Mouse (Mus musculus) B cell, adult (primary cell): ENCODE results near the gene Dennd4c. TPM values are rescaled to one million over a fixed set of nuclear protein-coding genes. Genes with fewer than 3 reads are reported as not detected.

Experiments
- total RNA-seq: library from RNA; stranded (reverse); gene quantifications from 4 replicates; pipeline ENCODE4 v1.2.4, GENCODE M21; 2023; ENCODE audit not compliant: inconsistent age

The Dennd4c gene
- 15.2 to 20.4 TPM (median 17.1 TPM) in 4 replicates for total RNA-seq

DNA sequence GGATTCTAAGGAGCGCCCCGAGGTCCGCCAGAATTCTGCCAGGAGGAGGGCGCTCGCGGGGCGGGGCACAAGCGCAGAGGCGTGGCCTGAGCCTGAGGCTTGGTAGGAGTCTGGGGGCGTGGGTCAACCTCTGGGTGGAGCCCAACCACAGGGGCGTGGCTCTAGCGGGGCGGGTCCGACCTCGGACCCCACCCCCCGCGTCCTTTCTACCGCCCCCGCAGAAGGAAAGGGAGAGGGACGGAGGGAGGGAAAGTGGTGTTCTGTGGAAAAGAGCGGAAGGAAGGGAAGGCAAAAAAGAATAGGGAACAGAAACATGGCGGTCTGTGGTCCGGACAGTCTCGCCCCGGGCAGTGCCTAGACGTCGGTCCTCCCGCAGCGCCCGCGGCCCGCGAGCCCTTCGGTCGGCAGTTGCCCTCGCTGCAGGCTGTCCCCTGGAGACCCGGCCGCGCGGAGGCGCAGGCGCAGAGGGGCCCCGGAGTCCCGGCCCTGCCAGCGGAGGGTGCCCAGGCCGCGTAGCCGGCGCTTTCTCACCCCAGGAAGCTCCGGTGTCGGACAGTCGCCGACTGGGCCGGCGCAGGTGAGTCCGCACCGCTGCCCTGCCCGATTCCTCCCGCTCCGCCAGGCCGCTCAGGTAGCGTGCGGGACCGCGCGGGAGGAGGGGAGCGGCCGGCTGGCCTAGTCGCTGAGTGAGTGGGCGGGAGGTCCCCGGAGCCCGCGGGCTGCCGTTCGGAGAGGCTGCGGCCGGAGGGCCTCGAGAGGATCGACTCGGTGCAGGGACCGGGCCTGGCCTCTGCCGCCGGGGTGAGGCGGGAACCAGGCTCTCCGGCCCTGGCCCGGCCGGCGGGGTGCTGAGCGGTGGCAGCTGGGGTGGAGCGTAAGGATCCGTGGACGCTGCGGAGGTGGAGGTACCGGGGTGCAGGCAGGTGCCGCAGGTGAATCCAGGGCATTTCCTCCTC lies at the start of gene Dennd4c:
Gene Dennd4c (plus strand): TSS at position 220 of the 956 bp plus-strand sequence.

DNA sequence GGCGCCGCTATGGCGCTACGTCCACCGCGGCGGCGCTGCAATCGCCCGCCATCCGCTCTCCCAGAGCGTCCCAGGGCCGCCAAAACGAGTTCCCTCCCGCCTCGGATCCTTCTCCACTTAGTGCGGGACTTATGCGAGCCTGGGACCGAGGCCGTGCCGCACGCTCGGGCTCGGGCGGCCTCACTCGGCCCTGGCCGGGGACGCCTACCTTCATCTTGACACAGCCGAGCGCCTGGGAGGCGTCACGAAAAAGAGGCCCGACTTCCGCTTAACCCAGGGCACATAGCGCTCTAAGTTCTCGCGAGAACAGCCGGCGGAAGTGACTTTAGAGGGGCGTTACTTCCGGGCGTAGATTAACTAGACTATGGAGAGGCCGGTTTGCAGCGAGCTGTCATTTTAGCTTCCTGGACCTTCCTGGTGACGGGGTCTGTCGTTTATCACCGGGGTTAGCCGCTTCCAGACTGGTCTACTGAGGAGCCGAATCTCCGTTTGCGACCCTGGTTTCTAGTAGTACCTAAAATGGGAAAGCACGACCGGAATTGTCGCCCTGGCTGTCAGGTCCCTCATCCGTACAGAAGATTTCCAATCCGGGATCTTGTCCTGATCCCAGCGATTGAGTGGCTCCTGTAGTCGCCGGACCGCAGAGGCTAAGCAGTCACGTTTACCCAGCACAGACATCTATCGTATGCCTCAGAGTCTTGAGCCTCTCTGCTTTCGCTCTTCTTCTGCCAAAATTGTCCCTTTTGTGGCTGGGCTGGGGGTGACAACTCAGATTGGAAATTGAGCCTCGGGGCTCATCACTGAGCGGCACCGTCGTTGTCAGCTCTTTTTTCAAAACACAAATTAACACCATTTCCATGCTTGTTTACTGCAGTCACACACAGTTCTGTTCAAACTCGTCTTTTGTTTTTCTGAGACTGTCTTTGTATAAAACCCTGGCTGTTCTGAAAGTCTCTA lies 109.0 kb downstream of the Dennd4c start, which contains the start of gene Rps6:
Gene Rps6 (minus strand): TSS at position 300 of the 957 bp plus-strand sequence.

DNA sequence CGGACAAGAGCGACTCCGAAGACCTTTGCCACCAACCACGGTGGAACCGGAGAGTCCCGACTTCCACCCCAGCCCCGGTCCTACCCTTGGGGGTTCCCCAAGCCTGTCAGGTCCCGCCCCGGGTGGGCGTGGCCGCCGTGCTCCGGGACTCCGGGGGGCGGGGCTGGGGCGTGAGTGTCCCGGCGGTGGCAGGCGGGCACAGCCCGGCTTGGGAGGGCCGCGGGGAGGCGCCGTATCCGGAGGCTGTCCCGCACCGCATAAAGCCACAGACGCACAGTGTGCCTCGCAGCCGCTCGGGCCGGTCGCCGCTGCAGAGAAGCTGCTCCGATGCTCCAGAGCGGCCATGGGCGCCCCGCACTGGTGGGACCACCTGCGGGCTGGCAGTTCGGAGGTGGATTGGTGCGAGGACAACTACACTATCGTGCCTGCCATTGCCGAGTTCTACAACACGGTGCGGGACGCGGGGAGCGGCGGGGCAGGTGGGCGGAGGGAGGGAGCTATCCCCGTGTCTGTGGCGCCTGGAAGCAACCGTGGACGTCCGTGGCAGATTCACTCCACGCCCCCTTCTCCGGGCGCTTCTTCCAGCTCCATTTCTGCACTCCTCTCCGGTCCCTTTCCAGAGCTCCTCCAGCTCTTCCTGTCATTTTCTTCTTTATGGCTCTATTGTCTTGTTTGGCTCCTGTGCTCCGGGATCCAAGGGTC lies 125.9 kb downstream of the Dennd4c start, which contains the start of gene Acer2:
Gene Acer2 (plus strand): TSS at position 251 of the 702 bp plus-strand sequence.

Other genes starting within 250 kb of the Dennd4c start
- gene Saxo1, start 190.2 kb upstream of the Dennd4c start, total RNA-seq, result not detected in 4 replicates
- 93.2 to 102 TPM (median 96.9 TPM) in 4 replicates for gene Rraga, start 172.9 kb upstream of the Dennd4c start, total RNA-seq
- 20.4 to 24.2 TPM (median 23.0 TPM) in 4 replicates for gene Haus6, start 136.5 kb upstream of the Dennd4c start, total RNA-seq
- gene Plin2, start 78.5 kb upstream of the Dennd4c start, total RNA-seq, result 7.1 to 13.1 TPM (median 10.5 TPM) in 4 replicates
- 1,621 to 1,710 TPM (median 1,685 TPM) in 4 replicates for gene Rps6, start 108.9 kb downstream of the Dennd4c start, total RNA-seq
- 0.33 to 0.55 TPM (median 0.37 TPM) in 4 replicates for gene Acer2, start 125.8 kb downstream of the Dennd4c start, total RNA-seq